Mouse (Mus musculus): ENCODE data around the gene Asic2. TPM values are rescaled to one million over a fixed set of nuclear protein-coding genes. Genes with fewer than 3 reads are reported as not detected.

Asic2 gene
- polyA plus RNA-seq, 1 experiment from 2014 or later: 2.8 TPM

DNA sequence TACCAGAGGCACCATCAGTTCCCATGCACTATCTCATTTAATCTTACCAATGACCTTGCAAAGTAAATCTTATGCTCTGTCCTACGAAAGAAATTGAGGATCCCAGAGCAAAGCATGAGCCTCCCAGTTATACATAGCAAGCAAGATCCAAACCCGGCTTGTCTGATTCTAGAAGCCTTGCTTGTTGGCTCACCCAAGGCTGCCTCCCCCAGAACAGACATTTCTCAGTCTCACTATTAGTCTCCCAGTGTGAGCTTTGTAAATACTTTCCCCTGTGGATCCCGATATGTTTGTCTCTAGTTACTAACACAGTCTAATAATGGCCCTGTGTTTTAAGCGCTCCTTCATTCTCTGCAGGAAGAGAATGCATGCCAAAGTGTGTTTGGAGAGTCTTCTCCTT lies 446.4 kb downstream of the Asic2 start:
- 90% methylated on average over 4 of the region's 4 CpGs for WGBS
- Histone ChIP-seq H3K36me3 (ENCODE audit: insufficient read depth, low read length) (no peaks in the 10 kb centered on the region), H3K9ac (replicated peaks; ENCODE audit: low read length) (no peak overlapping the region), H3K27me3 (ENCODE audit: insufficient read depth, low read length) (no peaks in the 10 kb centered on the region), H3K4me1 (ENCODE audit: insufficient read depth, low read length) (no peaks in the 10 kb centered on the region), H3K9me3 (ENCODE audit: low read length) (no peaks in the 10 kb centered on the region), H3K27ac (ENCODE audit: low read length) (no peak overlapping the region), H3K4me3 (ENCODE audit: low read length) (no peak overlapping the region), H3K4me2 (replicated peaks; ENCODE audit: low read depth, low read length) (no peak overlapping the region)
- no peak for ATAC-seq (ENCODE audit: low FRiP score, low TSS enrichment)

DNA sequence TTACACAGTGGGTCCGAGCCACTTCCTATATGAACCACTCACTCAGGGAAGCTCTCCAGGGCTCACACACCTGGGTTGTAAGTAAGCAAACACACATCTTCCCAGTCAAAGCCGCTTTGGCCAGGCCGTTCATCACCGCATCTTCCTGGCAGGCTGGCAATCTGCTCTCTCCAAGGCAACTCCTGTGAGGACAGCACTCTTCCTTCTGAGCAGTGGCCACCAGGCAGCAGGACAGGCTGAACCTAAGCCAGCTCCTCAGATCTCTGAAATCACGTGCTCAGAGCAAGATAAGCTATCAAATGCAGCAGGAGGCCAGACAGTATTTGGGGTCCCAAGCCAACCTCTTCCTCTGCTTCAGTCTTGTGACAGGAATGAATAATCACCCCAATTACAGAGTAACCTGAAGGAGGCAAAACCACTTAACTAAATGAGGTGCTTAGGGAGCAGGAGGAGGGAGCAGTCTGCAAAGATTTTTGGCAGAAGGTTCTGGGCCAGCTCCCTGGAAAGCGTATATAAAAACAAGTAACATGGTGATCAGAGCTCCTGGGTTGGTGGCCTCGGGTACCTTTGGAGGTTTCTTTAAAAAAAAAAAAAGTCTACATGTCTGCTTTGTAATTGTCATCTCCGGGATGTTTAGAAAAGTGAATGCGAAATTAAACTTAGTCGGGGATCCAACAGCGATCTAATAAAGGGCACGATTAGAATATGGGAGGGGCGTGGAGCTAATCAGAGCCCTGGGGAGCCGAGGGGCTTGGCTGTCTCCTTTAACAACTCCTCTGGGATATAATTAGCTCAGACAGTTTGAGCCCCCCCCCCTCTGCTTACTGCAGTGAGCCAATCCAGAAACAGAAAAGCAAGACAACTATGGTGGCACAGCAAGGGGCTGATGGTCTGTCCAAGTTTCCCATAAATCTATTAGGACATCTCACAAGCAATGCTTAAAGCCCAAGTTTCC lies 450.0 kb downstream of the Asic2 start:
- WGBS: 35% methylated on average over 14 of the region's 14 CpGs
- H3K27me3 ChIP-seq (ENCODE audit: insufficient read depth, low read length): no peaks in the 10 kb centered on the region
- H3K36me3 ChIP-seq (ENCODE audit: insufficient read depth, low read length): no peaks in the 10 kb centered on the region
- H3K9ac ChIP-seq (replicated peaks; ENCODE audit: low read length): no peak overlapping the region
- H3K27ac ChIP-seq (ENCODE audit: low read length): no peak overlapping the region
- H3K4me3 ChIP-seq (ENCODE audit: low read length): no peak overlapping the region
- no peaks in the 10 kb centered on the region for H3K9me3 ChIP-seq (ENCODE audit: low read length)
- H3K4me2 ChIP-seq (replicated peaks; ENCODE audit: low read depth, low read length): no peak overlapping the region
- H3K4me1 ChIP-seq (ENCODE audit: insufficient read depth, low read length): no peaks in the 10 kb centered on the region
- ATAC-seq (ENCODE audit: low FRiP score, low TSS enrichment): no peak

DNA sequence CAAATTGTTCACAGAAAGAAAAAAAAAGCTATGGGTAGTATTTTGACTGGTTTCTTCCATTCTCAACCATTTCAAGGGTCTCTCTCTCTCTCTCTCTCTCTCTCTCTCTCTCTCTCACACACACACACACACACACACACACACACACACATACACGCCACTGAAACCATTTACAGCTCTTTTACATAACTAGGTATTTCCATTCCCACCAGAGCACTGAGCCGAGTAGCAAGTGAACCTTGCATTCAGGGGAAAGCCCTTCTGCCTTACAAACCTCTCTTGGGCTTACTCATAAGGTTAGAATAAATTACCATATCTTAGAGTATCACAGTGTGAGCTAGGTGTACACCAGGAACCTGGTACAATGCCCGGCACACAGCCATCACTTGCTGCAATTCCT lies 452.5 kb downstream of the Asic2 start:
- 71% methylated on average over 3 of the region's 3 CpGs for WGBS
- no peak overlapping the region for H3K4me3 ChIP-seq (ENCODE audit: low read length)
- no peak for ATAC-seq (ENCODE audit: low FRiP score, low TSS enrichment)

DNA sequence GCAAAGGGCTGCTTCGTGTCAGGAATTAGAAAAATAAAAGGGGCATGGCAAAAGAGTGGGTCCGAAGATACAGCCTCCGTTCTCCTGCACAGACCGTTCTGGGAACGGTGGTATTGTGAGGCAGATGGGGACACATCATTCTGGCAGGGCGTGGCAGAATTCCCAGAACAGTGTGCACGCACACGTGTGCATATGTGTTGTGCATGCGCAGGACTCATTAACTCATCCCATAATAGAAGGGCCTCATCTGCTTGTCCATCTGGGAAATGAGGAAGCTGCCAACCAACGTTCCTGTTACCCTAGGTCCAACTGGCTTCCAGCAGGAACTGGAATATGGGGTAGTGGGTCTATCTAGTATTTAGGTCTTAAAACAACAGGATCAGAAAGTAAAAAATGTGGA lies 455.8 kb downstream of the Asic2 start:
- Histone ChIP-seq H3K9ac (replicated peaks; ENCODE audit: low read length) (no peak overlapping the region), H3K9me3 (ENCODE audit: low read length) (no peaks in the 10 kb centered on the region), H3K27ac (ENCODE audit: low read length) (no peak overlapping the region), H3K4me2 (replicated peaks; ENCODE audit: low read depth, low read length) (no peak overlapping the region), H3K36me3 (ENCODE audit: insufficient read depth, low read length) (no peaks in the 10 kb centered on the region), H3K4me3 (ENCODE audit: low read length) (no peak overlapping the region), H3K27me3 (ENCODE audit: insufficient read depth, low read length) (no peaks in the 10 kb centered on the region), H3K4me1 (ENCODE audit: insufficient read depth, low read length) (peaks cover 3% of the 10 kb centered on the region; the same call in 1 of the 2 replicates)
- no peak for ATAC-seq (ENCODE audit: low FRiP score, low TSS enrichment)
- 85% methylated on average over 10 of the region's 10 CpGs for WGBS

More for the DNA sequence above, 452.5 kb downstream of the Asic2 start:
- Histone ChIP-seq H3K27ac (ENCODE audit: low read length) (no peak overlapping the region), H3K27me3 (ENCODE audit: insufficient read depth, low read length) (no peaks in the 10 kb centered on the region), H3K9me3 (ENCODE audit: low read length) (no peaks in the 10 kb centered on the region), H3K36me3 (ENCODE audit: insufficient read depth, low read length) (no peaks in the 10 kb centered on the region), H3K9ac (replicated peaks; ENCODE audit: low read length) (no peak overlapping the region), H3K4me2 (replicated peaks; ENCODE audit: low read depth, low read length) (no peak overlapping the region), H3K4me1 (ENCODE audit: insufficient read depth, low read length) (no peaks in the 10 kb centered on the region)

DNA sequence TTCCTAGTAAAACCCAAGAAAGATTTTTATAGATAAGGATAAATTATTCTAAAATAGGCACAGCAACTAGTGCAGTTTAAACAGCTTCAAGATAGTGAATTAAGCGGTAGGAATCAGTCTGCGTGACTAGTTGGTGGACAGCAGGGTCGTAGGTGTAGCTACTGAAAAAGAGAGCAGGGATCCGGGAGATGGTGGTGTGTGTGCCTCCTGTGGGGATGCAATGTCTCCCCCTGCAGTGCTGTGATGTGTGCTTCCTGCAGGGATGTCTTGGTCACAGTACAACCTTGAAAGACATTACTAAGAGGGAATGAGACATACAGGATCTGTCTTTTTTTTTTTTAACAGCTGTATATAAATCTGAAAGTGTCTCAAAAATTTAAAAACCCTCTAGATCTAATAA lies 456.9 kb downstream of the Asic2 start:
- WGBS: 48% methylated on average over 4 of the region's 4 CpGs
- ATAC-seq (ENCODE audit: low FRiP score, low TSS enrichment): no peak
- Histone ChIP-seq H3K27me3 (ENCODE audit: insufficient read depth, low read length) (no peaks in the 10 kb centered on the region), H3K9me3 (ENCODE audit: low read length) (no peaks in the 10 kb centered on the region), H3K4me2 (replicated peaks; ENCODE audit: low read depth, low read length) (no peak overlapping the region), H3K4me1 (ENCODE audit: insufficient read depth, low read length) (peaks cover 3% of the 10 kb centered on the region; the same call in 1 of the 2 replicates), H3K36me3 (ENCODE audit: insufficient read depth, low read length) (no peaks in the 10 kb centered on the region), H3K9ac (replicated peaks; ENCODE audit: low read length) (no peak overlapping the region), H3K4me3 (ENCODE audit: low read length) (no peak overlapping the region), H3K27ac (ENCODE audit: low read length) (no peak overlapping the region)

DNA sequence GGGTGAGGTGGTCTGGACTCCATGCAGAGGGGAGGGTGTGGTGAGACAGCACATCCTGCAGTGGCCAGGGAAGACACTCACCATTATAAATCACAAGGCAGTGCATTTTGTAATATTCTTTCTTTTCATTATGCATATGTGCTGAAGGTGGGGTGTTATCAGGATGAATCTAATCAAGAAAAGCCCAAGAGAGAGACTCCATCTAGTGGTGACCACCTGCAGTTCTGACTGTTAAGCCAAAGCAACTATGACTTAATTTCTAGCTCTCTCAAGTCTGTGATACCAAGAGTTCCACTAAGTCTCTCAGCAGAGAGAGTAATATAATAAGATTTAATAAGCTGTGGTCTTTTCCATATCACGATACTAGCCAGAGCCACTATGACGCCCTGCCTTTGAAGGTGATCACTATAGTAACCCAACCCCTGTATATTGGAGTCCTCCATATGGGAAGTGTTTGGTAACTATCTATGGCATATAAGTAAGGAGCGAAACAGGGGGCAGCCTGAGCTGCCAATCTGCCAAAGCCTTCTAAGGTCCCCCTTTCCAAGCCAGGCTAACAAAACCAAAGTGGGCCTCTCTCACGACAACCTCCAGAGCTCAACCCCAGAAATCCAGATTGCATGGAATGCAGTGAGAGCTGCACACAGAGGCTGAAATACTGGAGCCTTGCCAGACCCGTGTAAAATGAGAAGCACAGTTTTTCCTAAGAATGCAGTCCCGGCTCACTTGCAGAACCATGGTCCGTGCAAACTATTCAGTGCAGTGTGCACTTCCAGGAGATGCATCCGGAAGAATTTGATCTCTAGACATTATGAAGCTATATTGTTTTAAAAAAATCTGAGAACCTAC lies 459.6 kb downstream of the Asic2 start:
- H3K9ac ChIP-seq (replicated peaks; ENCODE audit: low read length): no peak overlapping the region
- H3K36me3 ChIP-seq (ENCODE audit: insufficient read depth, low read length): no peaks in the 10 kb centered on the region
- no peak overlapping the region for H3K4me2 ChIP-seq (replicated peaks; ENCODE audit: low read depth, low read length)
- H3K27me3 ChIP-seq (ENCODE audit: insufficient read depth, low read length): no peaks in the 10 kb centered on the region
- H3K27ac ChIP-seq (ENCODE audit: low read length): no peak overlapping the region
- no peaks in the 10 kb centered on the region for H3K9me3 ChIP-seq (ENCODE audit: low read length)
- peaks cover 3% of the 10 kb centered on the region; the same call in 1 of the 2 replicates for H3K4me1 ChIP-seq (ENCODE audit: insufficient read depth, low read length)
- ATAC-seq (ENCODE audit: low FRiP score, low TSS enrichment): 0 out of 2 replicates have a peak, but pooled peaks have one; percentile 51
- no peak overlapping the region for H3K4me3 ChIP-seq (ENCODE audit: low read length)
- 32% methylated on average over 8 of the region's 8 CpGs for WGBS

DNA sequence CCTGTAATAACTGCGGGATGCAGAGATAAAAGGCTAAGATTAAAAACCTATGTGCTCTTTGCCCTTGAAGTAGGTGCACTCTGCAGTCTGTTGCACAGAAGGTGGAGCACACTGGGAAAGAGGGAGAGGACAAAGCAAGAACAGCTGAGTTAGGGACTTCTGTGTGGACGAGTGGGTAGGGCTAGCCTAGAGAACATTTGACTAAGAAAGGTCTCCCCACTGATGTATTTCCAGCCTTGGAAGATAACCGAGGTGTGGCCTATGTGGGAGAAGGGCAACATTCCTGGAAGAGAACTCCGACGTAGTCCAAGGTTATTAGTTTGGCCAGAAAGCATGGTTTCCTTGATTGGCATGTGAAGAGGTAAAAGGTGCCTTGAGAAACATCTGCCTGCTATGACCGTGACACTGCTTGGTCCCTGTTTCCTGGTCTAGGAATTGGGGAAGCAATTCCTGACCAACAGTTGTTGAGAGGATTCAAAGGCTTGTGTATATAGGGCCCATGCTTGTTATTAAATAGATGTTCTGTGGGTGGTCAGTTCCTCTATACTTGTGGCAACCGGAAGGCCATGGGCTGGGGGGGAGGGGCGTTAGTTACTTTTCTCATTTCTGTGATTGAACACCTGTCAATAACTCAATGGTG lies 463.3 kb downstream of the Asic2 start:
- Histone ChIP-seq H3K36me3 (ENCODE audit: insufficient read depth, low read length) (no peaks in the 10 kb centered on the region), H3K9me3 (ENCODE audit: low read length) (no peaks in the 10 kb centered on the region), H3K4me1 (ENCODE audit: insufficient read depth, low read length) (peaks cover 9% of the 10 kb centered on the region; the same call in 1 of the 2 replicates), H3K4me3 (ENCODE audit: low read length) (no peak overlapping the region), H3K9ac (replicated peaks; ENCODE audit: low read length) (no peak overlapping the region), H3K27me3 (ENCODE audit: insufficient read depth, low read length) (no peaks in the 10 kb centered on the region), H3K27ac (ENCODE audit: low read length) (no peak overlapping the region), H3K4me2 (replicated peaks; ENCODE audit: low read depth, low read length) (no peak overlapping the region)
- ATAC-seq (ENCODE audit: low FRiP score, low TSS enrichment): no peak
- WGBS: 79% methylated on average over 8 of the region's 8 CpGs

DNA sequence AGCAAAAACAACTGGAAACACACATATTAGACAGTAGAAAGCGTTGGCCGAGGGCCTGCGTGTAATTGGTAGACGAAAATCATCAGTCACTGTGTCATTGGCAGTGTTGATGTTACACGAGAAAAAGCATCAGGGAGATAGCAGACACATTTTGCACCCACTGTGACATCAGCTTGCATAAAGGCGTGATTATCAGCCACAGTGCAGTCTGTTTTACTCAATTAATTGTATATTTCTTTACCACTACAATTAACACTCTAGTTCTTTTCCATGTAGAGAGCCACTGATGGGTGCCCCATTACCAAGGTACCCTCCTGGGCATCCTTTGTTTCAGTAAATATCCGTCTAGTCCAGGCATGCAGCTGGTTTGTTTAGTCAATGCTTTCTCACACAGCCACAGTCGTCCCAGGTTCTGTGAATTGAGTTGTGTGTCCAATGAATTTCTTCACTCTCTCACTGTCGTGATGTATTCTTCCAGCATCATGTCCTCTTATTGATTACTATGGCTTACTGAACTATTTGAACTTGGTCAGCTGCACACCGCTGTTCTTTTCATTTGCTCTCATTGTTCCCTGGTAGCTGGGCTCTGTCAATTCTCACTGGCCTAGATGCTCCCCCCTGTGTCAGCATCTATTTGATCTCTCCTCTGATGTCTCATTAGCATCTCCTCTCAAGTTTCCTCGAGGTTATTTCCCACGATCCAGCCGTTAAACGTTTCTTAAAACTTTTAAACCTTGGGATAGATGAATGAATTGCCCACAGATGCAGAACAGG lies 466.6 kb downstream of the Asic2 start:
- WGBS: 30% methylated on average over 14 of the region's 14 CpGs
- Histone ChIP-seq H3K4me2 (replicated peaks; ENCODE audit: low read depth, low read length) (no peak overlapping the region), H3K27ac (ENCODE audit: low read length) (no peak overlapping the region), H3K27me3 (ENCODE audit: insufficient read depth, low read length) (no peaks in the 10 kb centered on the region), H3K36me3 (ENCODE audit: insufficient read depth, low read length) (no peaks in the 10 kb centered on the region), H3K9me3 (ENCODE audit: low read length) (no peaks in the 10 kb centered on the region), H3K4me1 (ENCODE audit: insufficient read depth, low read length) (0 out of 2 replicates have a peak, but pooled peaks cover 6% of the 10 kb centered on the region), H3K4me3 (ENCODE audit: low read length) (no peak overlapping the region), H3K9ac (replicated peaks; ENCODE audit: low read length) (no peak overlapping the region)
- no peak for ATAC-seq (ENCODE audit: low FRiP score, low TSS enrichment)

DNA sequence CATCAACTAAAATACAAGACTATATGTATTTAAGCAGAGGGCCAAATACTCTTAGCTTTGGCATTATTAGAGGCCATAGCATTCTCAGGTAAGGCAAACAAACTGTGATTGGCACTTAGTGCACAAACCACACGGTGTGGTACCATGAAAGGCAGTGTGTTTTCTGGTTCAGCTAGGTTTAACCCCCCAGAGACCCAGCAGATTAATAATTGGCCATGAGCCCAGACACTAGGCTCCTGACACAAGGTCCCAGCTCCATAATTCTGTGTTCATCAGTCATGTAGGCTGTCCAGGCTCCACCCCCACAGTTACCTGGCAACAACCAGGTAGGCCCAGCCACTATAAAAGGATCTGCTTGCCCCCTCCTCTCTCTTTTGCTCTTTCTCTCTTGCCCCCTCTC lies 469.3 kb downstream of the Asic2 start:
- no peak for ATAC-seq (ENCODE audit: low FRiP score, low TSS enrichment)
- 0 out of 2 replicates have a peak, but pooled peaks cover 6% of the 10 kb centered on the region for H3K4me1 ChIP-seq (ENCODE audit: insufficient read depth, low read length)
- H3K4me2 ChIP-seq (replicated peaks; ENCODE audit: low read depth, low read length): no peak overlapping the region
- no peaks in the 10 kb centered on the region for H3K36me3 ChIP-seq (ENCODE audit: insufficient read depth, low read length)
- 55% methylated on average over 1 of the region's 1 CpGs for WGBS
- H3K9ac ChIP-seq (replicated peaks; ENCODE audit: low read length): no peak overlapping the region
- H3K4me3 ChIP-seq (ENCODE audit: low read length): no peak overlapping the region
- no peaks in the 10 kb centered on the region for H3K9me3 ChIP-seq (ENCODE audit: low read length)
- H3K27me3 ChIP-seq (ENCODE audit: insufficient read depth, low read length): no peaks in the 10 kb centered on the region
- H3K27ac ChIP-seq (ENCODE audit: low read length): no peak overlapping the region

Measured in kidney, embryonic 16.5 days (tissue).